Mouse (Mus musculus) cerebellum, adult 8-10 months (tissue): ENCODE results near the gene Mrap2.
"Not testable (repeated sequence)": the region's sequence is repeated elsewhere in the genome, so short reads cannot be mapped to it uniquely, and the experiment has no call there.

Experiments used
- DNase-seq: peaks from one replicate; pipeline ENCODE4 v3.0.0; 2022

The Mrap2 gene

GRCm38 (mm10) chr9:87144106-87144505 is at the start of gene Mrap2:
Mrap2 (plus strand) TSS chr9:87144306.
- DNase-seq: peak; percentile 56

- DNase-seq: no peak
Measured at GRCm38 (mm10) chr9:87097989-87098388, 46.1 kb upstream of the Mrap2 start.

- DNase-seq: no peak
Measured at GRCm38 (mm10) chr9:87115019-87115418, 29.1 kb upstream of the Mrap2 start.

- DNase-seq: no peak
Measured at GRCm38 (mm10) chr9:87115456-87115931, 28.6 kb upstream of the Mrap2 start.

DNA sequence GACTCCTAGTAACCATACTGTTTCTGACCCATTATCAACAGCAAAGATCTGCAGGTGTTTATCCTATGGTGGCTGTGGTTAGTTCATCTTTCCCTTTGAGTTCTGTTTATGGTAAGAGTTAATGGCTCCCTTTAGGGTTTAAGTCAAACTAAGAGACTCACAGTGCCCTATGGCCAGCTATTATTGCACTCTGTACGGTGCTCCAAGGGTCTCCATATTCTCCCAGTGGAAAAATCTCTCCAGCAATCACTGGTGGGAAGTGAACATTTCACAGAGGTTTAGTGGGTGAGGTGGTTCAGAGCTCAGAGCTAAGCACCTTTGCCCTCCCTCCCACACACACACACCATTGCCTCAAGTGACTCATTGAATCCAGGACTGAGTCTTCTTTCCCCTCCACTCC is 28.1 kb upstream of the Mrap2 start:
- DNase-seq: no peak

DNA sequence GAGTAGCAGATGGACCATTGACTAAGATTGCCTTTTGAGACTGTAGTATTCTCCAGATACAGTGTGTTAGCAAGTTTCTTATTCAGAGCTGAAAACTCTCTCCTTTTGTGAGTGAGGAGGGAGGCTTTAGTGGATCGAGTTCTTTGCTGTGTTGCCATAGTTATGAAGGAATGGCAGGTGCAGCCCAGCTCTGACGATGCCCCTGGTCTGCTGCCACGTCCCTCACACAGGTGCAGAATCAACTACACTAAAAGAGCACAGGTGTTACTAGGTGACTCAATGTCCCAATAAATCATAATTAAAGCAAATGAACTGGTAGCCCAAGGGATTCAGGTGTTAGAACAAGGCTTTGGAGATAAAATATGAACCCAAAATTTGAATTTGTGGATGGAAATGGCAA is 25.1 kb upstream of the Mrap2 start:
- DNase-seq: no peak

- DNase-seq: no peak
Measured at GRCm38 (mm10) chr9:87121956-87122493, 22.1 kb upstream of the Mrap2 start.

DNA sequence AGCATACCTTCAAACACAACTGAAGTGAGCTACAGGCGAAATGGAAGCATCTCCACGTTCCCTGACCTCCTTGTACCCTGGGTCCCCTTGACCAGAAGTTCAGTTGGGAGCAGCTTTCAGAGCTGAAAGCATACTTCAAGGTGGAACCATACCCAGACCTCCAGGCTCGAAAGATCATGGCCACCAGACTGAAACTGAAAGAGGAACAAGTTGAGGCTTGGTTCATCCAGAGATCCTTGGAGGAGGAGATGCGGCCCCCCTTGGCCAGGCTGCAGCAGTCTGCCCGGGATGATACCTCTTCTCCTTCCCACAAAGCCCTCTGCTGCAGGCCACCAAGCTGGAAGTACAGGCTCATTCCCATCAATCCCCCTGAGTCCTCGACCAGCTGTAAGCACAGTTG is 17.1 kb upstream of the Mrap2 start:
- not testable (repeated sequence) for DNase-seq

DNA sequence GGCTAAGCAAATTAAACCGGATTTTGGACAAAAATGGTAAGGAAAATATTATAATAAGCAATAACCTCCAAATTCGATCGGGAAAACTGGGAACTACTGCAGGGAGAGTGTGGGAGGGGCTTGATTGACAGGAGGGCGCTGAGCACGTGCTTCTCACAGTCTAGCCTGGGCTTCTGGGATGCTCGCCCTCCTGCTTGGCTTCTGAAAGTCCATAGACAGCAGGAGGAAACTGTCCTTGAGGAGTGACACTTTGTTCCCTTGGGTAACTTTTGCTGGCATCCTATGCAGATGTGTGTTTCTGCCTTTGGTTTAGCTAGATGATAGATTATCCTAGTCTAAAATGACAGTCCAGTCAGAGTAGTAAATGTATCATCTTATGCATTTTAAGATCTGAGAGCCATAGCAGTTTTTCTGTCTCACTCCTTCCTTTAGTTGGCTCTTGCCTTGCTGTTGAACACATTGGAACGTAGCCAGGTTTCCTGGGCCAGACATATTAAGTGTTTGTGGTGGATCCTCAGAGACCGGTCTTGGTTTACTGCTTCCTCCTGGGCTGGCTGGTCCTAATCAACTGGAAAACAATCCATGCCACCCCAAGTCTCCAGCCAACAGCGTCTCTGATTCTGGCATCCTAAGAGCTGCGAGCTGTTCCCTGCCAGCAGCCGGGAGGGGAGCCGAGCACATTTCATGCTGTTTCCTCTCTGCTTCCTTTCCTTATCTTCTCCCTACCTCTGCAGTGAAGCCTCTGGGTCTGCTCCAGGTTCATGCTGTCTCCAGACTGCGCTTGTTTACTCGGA is 8.1 kb upstream of the Mrap2 start:
- peak; percentile 38 for DNase-seq

DNA sequence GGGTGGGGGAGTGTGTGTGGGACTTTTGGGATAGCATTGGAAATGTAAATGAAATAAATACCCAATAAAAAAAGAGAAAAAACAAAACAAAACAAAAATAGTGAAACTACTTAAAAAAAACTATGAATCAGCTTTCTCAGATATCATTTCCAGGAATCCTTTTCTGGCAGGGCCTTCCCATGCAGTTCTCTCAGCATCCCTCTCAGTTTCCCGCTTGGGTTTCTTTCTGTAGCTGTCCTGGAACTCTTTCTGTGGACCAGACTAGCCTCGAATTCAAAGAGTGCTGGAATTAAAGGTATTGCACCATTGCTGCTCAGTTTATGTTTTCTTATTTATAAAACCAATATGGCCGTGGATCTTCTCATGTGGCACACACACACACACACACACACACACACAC is 1.0 kb upstream of the Mrap2 start:
- DNase-seq: no peak

GRCm38 (mm10) chr9:87144532-87144931 is 426 bp downstream of the Mrap2 start:
- peak; percentile 8 for DNase-seq

DNA sequence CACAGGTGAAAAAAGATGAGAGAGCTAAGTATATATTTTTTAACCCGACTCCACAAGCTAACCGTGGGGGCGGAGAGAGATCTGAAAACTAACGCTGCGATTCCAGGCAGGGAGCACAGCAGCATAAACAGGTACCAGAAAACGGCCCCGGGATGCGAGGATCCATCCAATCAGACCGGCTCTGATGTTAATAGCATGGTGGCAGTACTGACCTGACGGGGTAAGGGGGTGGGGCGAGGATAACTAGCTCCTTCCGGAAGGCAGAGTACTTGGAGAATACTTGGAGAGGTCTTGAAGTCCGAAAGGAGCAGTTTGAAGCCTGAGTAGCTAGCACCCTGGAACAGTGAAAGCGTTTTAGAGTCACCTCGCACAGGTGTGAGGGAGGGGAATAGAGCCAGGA is 1.1 kb downstream of the Mrap2 start:
- DNase-seq: no peak

DNA sequence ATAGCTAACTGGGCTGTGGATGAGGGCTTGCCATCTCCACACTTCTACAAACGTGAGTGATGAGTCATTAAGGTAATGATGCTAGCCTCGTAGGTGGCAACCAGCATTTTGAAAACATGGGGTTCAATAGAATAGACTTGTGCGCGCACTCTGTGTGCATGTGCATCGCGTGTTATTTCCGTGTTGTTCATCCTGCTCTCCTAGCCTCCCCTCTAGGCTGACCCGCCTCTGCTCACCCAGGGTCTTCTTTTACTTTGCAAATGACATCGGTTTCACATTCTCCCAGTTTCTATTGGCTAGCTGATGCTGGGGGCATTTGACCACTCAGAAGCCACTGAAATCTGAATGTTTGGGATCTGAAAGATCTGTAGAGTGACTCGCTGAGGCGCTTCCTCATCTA is 1.6 kb downstream of the Mrap2 start:
- no peak for DNase-seq

- DNase-seq: no peak
Measured at GRCm38 (mm10) chr9:87146400-87146799, 2.3 kb downstream of the Mrap2 start.

DNA sequence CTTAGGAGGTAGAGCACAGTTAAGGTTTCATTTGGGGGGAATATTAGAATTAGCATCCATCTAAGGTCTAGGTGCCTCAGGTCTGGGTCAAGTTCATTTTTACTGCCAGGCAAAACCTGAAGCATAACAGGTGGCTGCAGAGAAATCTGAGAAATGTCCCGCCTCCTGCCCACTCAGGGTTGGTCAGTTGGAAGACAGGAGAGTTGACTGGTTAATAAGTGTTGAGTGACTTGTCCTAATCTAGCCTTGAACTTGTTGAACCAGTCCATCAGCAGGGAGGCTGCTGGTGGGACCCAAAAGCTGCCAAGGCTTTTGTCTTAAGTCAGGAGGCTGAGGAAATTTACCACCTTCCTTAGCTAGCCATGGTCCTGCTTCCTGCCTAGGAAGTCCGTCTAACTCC is 3.8 kb downstream of the Mrap2 start:
- DNase-seq: no peak

GRCm38 (mm10) chr9:87152641-87153325 is 8.7 kb downstream of the Mrap2 start:
- DNase-seq: no peak

DNA sequence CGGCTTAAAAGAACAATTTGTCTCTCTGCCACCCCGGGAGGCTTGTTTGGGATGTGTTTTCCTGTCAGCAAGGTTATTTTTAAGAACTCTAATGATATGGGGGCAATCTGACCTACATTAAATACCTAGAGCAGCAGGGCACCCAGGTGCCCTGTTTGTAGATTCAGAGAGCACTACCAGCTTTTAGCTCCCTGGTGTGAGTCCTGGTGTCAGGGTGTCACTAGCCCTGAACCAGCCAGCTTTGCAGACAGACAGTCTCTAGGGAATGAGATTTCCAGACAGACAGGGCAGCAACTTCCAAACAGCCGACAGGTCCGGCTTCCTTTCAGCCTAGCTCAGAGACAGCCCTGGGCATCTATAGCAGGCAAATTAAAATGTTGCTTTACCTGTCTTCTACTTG is 18.5 kb downstream of the Mrap2 start:
- no peak for DNase-seq

DNA sequence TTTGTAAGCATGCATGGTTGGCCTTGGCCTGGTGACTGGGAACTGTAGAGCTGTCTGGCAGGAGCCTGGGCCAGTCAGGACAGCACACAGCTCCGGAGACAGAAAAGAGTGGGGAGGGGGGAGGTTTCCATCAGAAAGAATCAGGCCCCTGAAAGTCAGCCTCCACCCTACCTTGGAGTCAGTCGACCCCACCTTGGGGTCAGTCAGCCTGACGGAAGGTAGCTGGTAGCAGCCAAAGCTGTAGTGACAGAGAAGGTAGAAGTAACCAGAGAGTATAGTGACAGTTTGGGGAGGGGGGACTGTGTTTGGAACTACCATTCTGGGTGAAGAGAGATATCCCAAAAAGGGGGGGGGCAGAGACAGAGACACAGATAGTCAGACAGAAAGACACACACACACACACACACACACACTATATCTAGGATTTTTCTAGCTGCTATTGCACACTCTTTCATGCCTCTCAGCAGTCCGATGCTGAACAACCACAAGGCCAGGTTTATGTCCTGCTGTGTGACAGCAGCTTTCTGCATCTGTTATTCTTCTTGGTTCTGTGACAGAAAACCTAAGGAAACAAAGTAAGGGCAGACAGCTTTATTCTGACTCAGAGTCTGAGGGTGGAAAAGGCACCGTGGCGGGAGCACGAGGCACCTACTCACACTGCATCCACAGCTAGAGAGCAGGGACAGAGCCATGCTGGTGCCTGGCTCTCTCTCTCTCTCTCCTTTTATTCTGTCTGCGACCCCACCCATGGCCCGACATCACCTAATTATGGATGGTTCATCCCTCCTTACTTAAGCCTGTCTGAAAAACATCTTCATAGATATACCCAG is 23.1 kb downstream of the Mrap2 start:
- DNase-seq: no peak

DNA sequence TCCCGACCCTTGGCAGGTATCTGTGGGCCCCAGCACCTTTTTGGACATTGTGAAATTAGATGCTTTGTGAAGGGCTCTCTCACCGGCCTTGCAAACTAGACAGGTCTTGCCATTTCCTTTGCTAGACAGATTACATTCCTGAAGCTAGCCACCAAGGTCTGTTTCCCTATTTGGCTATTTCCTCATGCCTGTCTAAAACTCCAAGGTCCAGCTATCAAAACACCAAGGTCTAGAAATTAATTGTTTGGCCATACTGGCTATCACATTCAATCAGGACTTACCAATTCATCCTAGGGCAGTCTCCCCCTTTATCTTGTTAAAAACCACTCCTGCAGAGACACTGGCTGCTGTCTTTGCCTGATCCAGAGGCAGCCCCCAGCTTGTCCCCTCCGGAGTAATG is 23.9 kb downstream of the Mrap2 start:
- no peak for DNase-seq

GRCm38 (mm10) chr9:87169144-87169543 is 25.0 kb downstream of the Mrap2 start:
- no peak for DNase-seq

- DNase-seq: no peak
Measured at GRCm38 (mm10) chr9:87170891-87171290, 26.8 kb downstream of the Mrap2 start.

DNA sequence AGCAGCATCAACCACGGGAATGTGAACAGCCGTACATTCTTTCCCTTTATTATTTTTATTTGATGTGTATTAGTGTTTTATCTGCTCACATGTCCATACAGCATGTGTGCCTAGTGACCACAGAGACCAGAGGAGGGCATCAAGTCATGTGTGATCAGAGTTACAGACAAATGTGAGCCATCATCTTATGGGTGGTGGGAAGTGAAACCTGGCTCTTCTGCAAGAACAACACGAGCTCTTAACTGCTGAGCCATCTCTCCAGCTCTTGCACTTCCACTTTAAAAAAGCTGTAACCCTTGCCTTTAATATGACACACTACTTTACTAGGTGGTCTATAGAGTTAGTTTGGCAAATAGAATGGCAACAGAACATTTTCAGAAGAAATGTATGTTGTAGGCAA is 27.4 kb downstream of the Mrap2 start:
- DNase-seq: no peak

GRCm38 (mm10) chr9:87178534-87178933 is 34.4 kb downstream of the Mrap2 start:
- no peak for DNase-seq
